Mouse (Mus musculus) brain, embryonic 14.5 days (tissue): ENCODE results near the gene Slc25a24. TPM values are rescaled to one million over a fixed set of nuclear protein-coding genes. Genes with fewer than 3 reads are reported as not detected.

Source experiments
- DNase-seq: peaks from one replicate; pipeline ENCODE4 v3.0.0-alpha.2; 2011; ENCODE audit warnings: low read depth
- CTCF ChIP-seq: fragments of 200-500 bp; IDR thresholded peaks from 2 replicates; pipeline ENCODE4 v1.5.1; 2012; ENCODE audit warnings: inconsistent platforms, mild to moderate bottlenecking, moderate library complexity, borderline replicate concordance; ENCODE audit not compliant: insufficient read depth, insufficient read length; ENCODE audit errors: extremely low read depth
- POLR2A ChIP-seq: fragments of 200-500 bp; IDR thresholded peaks from 2 replicates; pipeline ENCODE4 v1.6.1; 2012; ENCODE audit warnings: mild to moderate bottlenecking, inconsistent platforms, borderline replicate concordance; ENCODE audit not compliant: poor library complexity, insufficient read depth, insufficient read length, severe bottlenecking; ENCODE audit errors: extremely low read depth
- polyA plus RNA-seq: library from polyadenylated mRNA; depleted of rRNA; stranded (reverse); fragments of >200 nt; gene quantifications from 2 replicates; pipeline ENCODE4 v1.2.3, GENCODE M21; 2012; rRNA removed

Gene Slc25a24
- polyA plus RNA-seq, 1 experiment, result 6.9 TPM

DNA sequence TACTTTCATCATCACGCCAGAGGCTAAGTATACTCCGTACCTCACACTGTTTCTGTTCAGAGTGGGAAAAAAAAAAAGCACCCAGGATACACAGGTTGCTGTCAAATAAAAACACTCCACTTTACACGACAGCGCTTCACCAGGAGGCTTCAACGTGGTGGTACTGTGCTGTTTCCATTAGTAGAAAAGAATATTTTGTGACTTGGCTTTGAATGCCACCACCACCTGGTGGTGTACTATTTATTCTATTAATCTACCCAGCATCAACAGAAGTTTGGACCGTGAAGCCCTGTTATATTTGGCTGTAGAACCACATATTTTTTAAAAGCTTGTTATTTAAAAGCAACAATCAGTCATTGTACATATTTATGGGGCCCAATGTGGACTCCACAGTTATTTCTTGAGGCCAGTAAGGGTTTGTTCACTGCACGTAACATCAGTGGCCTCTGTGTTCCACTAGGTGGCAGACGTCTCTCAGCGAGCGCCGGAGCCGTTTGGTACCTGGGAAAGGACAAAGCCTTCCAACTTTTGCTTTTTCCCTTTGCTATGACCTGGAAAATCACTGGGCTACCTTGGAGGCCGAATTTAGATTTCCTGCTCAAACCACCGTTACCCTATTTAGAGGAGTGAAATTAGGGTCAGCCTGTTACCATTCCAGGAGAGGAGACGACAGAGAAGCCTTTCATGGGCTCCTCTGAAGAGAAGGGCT lies 48.3 kb downstream of the Slc25a24 start:
- DNase-seq, result peak; percentile 86
- peak; percentile 91 for TF ChIP-seq CTCF
- TF ChIP-seq POLR2A, result no peak

DNA sequence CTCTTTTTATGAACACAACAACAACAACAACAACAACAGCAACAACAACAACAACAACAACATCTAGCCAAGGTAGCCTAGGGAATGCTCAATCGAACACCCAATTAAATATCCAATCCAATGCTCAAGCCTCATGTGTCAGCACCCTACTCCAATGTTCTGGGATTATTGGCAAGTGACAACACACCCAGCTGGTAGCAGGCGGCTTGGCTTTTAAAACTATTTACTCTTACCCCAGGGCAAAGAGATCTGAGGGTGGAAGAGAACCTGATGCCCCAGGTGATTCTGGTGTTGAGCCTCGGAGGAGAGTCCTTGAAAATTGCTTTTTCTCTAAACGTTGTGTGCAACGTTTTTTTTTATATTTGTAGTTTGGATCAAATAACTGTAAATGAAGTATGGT lies 51.4 kb downstream of the Slc25a24 start:
- no peak for DNase-seq
- TF ChIP-seq CTCF, result no peak
- TF ChIP-seq POLR2A, result no peak

DNA sequence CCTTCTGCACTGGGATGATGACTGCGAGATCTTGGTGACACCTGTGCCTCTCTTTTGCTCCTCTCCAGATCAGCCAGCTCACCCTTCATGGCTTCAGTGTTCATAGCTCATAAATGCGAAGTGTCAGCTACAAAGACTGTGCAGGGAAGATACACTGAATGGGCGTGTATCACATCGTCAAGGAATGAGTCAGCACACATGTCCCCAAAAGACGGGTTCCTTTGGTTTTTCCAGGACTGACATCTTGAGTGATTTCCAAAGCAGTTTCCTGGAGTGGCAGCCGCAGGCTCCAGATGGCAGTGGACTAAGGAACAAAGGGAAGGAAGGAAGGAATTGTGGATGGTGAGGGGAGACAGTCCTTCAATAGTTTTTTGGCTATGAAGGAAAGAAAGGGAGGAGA lies 55.8 kb downstream of the Slc25a24 start:
- TF ChIP-seq POLR2A (no peak), CTCF (no peak)
- DNase-seq, result peak; percentile 53

DNA sequence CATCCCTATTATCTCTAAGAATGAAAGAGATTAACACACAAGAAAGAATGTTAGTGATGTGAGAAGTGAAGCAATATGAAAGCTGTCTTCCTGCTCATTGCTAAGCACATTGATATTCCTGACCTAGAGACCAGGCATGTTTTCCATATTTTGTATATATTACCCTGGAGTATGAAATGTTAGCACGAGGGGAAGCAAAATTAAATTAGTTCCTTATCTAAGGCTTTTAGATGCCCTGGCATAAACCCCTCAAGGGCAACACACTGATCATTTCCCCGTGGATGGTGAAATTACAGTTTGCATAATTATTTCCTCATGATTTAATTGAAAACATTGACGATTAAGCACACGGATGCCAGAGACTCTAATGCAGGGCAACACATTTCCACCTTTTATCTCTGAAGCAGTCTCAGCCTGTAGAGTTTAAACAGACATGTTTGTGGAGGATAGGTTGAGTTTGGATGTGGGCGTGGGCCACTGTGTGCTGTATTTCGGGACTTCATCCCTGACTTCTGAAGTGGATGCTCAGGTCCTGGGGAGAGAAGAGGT lies 56.7 kb downstream of the Slc25a24 start:
- DNase-seq, result peak; percentile 50
- TF ChIP-seq CTCF (no peak), POLR2A (no peak)

GRCm38 (mm10) chr3:109196166-109196565 lies 73.2 kb downstream of the Slc25a24 start:
- DNase-seq, result no peak

DNA sequence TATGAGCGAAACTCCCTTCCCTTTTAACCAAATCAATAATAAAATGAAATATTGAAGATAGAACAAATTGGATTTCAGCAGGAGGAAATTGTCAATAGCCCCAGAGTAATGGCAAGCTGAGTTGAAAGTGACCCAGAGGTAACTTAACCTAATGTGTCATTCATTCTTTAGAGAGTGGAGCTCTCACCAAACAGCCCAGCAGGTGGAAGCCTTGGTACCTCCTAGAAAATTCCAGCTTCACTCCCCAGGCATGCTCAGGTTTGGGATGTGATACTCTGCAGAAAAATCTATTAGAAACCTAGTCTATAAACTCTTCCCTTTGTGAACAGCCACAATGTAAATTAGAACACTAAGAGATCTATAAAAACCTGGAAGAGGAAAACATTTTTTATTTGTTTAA lies 76.3 kb downstream of the Slc25a24 start:
- DNase-seq, result no peak
- TF ChIP-seq POLR2A (no peak), CTCF (no peak)

More at GRCm38 (mm10) chr3:109196166-109196565, 73.2 kb downstream of the Slc25a24 start:
- no peak for TF ChIP-seq POLR2A
- no peak for TF ChIP-seq CTCF

GRCm38 (mm10) chr3:109212322-109212721 lies 89.4 kb downstream of the Slc25a24 start:
- DNase-seq, result no peak

GRCm38 (mm10) chr3:109216352-109216751 lies 93.4 kb downstream of the Slc25a24 start:
- TF ChIP-seq CTCF (no peak), POLR2A (no peak)

More at GRCm38 (mm10) chr3:109212322-109212721, 89.4 kb downstream of the Slc25a24 start:
- TF ChIP-seq CTCF (no peak), POLR2A (no peak)

More at GRCm38 (mm10) chr3:109216352-109216751, 93.4 kb downstream of the Slc25a24 start:
- no peak for DNase-seq

Other genes starting within 250 kb of the Slc25a24 start
- 0.09 and 0.11 TPM in 2 replicates for gene Fndc7, start 233.1 kb upstream of the Slc25a24 start, polyA plus RNA-seq
- gene Prpf38b, start 211.4 kb upstream of the Slc25a24 start, polyA plus RNA-seq, result 68.0 and 78.4 TPM in 2 replicates
- 1.2 and 1.5 TPM in 2 replicates for gene Henmt1, start 183.3 kb upstream of the Slc25a24 start, polyA plus RNA-seq
- gene Gm9857, start 182.7 kb upstream of the Slc25a24 start, polyA plus RNA-seq, result 1.3 TPM in 2 replicates
- 15.3 and 26.5 TPM in 2 replicates for gene Fam102b, start 95.5 kb upstream of the Slc25a24 start, polyA plus RNA-seq
- not detected in 2 replicates for gene Slc25a54, start 42.7 kb upstream of the Slc25a24 start, polyA plus RNA-seq
- gene Vav3, start 217.5 kb downstream of the Slc25a24 start, polyA plus RNA-seq, result 9.0 and 15.7 TPM in 2 replicates